Mouse (Mus musculus) forebrain, embryonic 10.5 days (tissue): ENCODE measurements at regions not wholly inside any gene's neighbourhood (a gene's known extent, or its start where the extent isn't known, plus 50 kb on each side); places are given as distances from the start of the nearest gene placed in this dataset.

Experiments
- DNase-seq: peaks from one replicate; pipeline ENCODE4 v3.0.0-alpha.2; 2017; ENCODE audit warnings: low spot score; ENCODE audit errors: extremely low spot score
- H3K27ac ChIP-seq: fragments of 300-500 bp; sonication (generic); 2 replicates; pipeline ENCODE4 v1.5.1; 2016; ENCODE audit warnings: mild to moderate bottlenecking
- H3K27me3 ChIP-seq: fragments of 300-500 bp; sonication (generic); 2 replicates; pipeline ENCODE4 v1.6.1; 2016; ENCODE audit warnings: mild to moderate bottlenecking; ENCODE audit not compliant: poor library complexity, severe bottlenecking
- H3K36me3 ChIP-seq: fragments of 300-500 bp; sonication (generic); replicated peaks from 2 replicates; pipeline ENCODE4 v1.6.1; 2016; ENCODE audit warnings: mild to moderate bottlenecking, moderate library complexity
- H3K4me1 ChIP-seq: fragments of 300-500 bp; sonication (generic); 2 replicates; pipeline ENCODE4 v1.6.1; 2016
- H3K4me3 ChIP-seq: fragments of 300-500 bp; sonication (generic); 2 replicates; pipeline ENCODE4 v1.5.1; 2016; ENCODE audit warnings: mild to moderate bottlenecking, moderate library complexity
- H3K9me3 ChIP-seq: fragments of 300-500 bp; sonication (generic); 2 replicates; pipeline ENCODE4 v1.6.1; 2016; ENCODE audit warnings: mild to moderate bottlenecking, moderate library complexity
- WGBS: fragments of 180-500 bp; shearing (Covaris S2); methylation state at CpG from one replicate; pipeline ENCODE4 v1.1.7; 2016; 5-methylcytosine and 5-hydroxymethylcytosine counted together

DNA sequence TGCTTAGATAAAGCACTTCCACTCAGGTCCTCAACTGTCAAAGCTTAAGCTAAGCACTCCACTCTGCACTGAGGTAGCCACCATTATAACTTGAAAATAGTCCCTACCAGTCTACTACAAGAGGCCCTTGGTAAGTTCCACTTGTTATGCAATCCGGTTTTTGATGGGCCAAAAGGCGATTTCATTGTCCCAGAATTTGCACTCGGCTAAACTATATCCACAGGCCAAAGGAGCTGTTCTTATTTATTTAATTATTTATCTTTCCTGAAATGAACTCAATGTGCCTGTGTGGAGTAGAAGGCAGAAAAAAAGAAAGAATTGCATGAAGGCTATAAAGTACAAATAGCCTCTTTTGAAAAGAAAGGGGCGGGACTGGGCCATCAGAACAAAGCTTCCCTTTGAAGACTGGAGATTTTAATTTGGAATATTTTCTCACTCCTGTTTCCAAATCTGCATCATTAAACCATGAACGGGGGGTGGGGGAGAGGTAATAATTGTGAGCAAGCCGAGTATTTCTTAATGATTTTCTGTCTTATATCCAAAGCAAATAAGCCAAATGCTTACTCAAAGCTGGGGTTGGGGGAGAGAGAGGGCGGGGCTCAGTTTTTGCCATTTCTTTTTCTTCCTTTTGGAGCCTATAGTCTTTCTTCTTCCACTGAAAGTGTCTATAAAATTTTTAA is 489.3 kb downstream of the Tox3 start:
- DNase-seq = no peak
- Histone ChIP-seq H3K9me3 (no peaks in the 10 kb centered on the region), H3K36me3 (no peaks in the 10 kb centered on the region), H3K4me3 (no peak overlapping the region), H3K27ac (no peak overlapping the region), H3K4me1 (peaks cover 6% of the 10 kb centered on the region; the same call in 1 of the 2 replicates), H3K27me3 (no peaks in the 10 kb centered on the region)
- WGBS = 83% methylated on average over 7 of the region's 7 CpGs

DNA sequence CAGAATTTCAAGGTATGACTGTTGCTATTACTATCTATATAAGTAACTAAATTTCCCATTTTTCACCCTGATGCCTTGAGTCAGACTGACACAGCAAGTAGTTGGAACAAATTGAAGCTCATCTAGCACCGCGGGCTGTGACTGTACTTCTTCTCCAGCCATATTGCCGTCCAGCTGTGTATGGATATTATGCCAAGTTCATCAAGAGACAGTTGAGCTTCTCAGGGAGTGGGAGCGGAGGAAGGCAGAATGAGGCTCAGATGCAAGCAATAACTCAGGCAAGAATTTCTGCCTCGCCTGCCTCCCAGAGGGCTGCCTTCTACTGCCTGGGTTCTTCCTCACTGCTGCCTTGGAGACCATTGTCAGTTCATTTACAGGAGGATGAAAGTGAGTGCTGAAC is 492.6 kb downstream of the Tox3 start:
- Histone ChIP-seq H3K27me3 (no peaks in the 10 kb centered on the region), H3K4me3 (no peak overlapping the region), H3K9me3 (no peaks in the 10 kb centered on the region), H3K27ac (no peak overlapping the region), H3K4me1 (peaks cover 6% of the 10 kb centered on the region; the same call in 1 of the 2 replicates), H3K36me3 (no peaks in the 10 kb centered on the region)
- DNase-seq = no peak
- WGBS = 97% methylated on average over 5 of the region's 5 CpGs

- H3K4me3 ChIP-seq = no peak overlapping the region
- peak; percentile 45 for DNase-seq
- H3K27ac ChIP-seq = 0 out of 2 replicates have a peak overlapping the region, but pooled peaks have one; percentile 17
- WGBS = 51% methylated on average over 3 of the region's 3 CpGs
- H3K4me1 ChIP-seq = peaks cover 15% of the 10 kb centered on the region
- no peaks in the 10 kb centered on the region for H3K9me3 ChIP-seq
- no peaks in the 10 kb centered on the region for H3K27me3 ChIP-seq
- no peaks in the 10 kb centered on the region for H3K36me3 ChIP-seq
These were observed 497.8 kb downstream of the Tox3 start for GRCm38 (mm10) chr8:89850209-89850796.

- Histone ChIP-seq H3K27ac (no peak overlapping the region; the same call in 1 of the 2 replicates), H3K4me3 (no peak overlapping the region), H3K4me1 (peaks cover 15% of the 10 kb centered on the region), H3K9me3 (no peaks in the 10 kb centered on the region), H3K27me3 (no peaks in the 10 kb centered on the region), H3K36me3 (no peaks in the 10 kb centered on the region)
- DNase-seq = peak; percentile 43
- WGBS = 76% methylated on average over 7 of the region's 7 CpGs
These were observed 498.5 kb downstream of the Tox3 start for GRCm38 (mm10) chr8:89849416-89850208.

DNA sequence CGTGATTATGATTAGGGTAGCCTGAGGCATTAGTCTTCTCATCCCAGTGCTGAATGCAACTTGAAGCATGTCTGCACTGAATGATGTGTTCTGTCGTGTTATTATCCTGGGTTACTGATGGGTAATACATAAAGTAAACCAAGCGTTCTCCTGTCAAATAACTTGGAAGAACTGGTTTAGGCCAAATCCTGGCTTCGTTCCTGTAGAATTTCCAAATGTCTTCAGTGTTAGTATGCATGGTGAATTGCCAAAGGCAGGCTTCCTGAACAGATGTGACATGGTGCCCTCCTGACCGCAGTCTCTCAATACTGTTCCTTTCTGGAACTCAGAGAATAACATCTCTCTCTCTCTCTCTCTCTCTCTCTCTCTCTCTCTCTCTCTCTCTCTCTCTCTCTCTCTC is 509.6 kb downstream of the Tox3 start:
- 87% methylated on average over 5 of the region's 5 CpGs for WGBS
- Histone ChIP-seq H3K9me3 (no peaks in the 10 kb centered on the region), H3K27ac (no peak overlapping the region), H3K36me3 (no peaks in the 10 kb centered on the region), H3K4me1 (no peaks in the 10 kb centered on the region), H3K4me3 (no peak overlapping the region), H3K27me3 (no peaks in the 10 kb centered on the region)
- DNase-seq = no peak

GRCm38 (mm10) chr8:89833715-89834114 is 514.4 kb downstream of the Tox3 start:
- Histone ChIP-seq H3K27ac (no peak overlapping the region), H3K4me3 (no peak overlapping the region), H3K4me1 (no peaks in the 10 kb centered on the region), H3K27me3 (no peaks in the 10 kb centered on the region), H3K36me3 (no peaks in the 10 kb centered on the region), H3K9me3 (no peaks in the 10 kb centered on the region)
- WGBS = 79% methylated on average over 4 of the region's 4 CpGs
- no peak for DNase-seq

DNA sequence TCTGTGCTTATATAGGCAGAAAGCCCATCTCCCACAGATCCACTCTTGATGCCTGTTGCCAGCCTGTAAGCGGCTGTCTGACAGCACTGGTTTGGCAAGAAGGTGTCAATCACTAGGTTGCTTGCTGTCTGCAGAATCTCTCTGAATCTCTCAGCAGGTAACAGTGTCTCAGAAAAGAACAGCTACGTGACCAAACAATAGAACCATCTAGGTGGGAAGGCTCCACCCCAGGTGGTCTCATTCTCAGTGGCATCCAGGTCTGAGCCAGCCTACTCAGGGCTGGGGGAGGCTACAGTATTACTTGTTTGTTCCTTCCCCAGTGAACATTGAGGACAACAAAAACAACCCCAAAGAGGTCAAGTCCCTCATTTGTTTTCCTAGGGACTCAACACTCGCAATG is 523.6 kb downstream of the Tox3 start:
- Histone ChIP-seq H3K27ac (no peak overlapping the region), H3K4me3 (no peak overlapping the region), H3K27me3 (no peaks in the 10 kb centered on the region), H3K4me1 (peaks cover 21% of the 10 kb centered on the region), H3K9me3 (no peaks in the 10 kb centered on the region), H3K36me3 (no peaks in the 10 kb centered on the region)
- DNase-seq = no peak
- 26% methylated on average over 3 of the region's 3 CpGs for WGBS

DNA sequence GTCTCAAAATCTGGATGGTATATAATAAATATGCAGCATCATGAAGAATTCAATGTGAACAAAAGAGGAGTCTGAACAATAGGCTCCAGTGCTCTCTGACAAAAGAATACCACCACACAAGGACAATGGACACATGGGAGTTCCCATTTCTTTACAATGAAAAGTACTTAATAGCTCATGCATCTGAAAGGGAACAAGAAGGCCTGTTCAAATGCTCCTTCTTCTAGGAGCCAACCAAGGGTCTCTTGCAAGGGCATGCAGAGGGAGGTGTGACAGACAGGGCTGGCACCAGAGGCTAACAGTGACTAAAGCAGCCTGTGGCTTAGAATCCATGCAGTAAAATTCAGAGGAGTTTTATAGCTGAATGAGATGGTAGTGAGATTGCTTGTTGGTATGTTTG is 524.5 kb downstream of the Tox3 start:
- Histone ChIP-seq H3K27ac (no peak overlapping the region), H3K4me1 (peaks cover 21% of the 10 kb centered on the region)
- DNase-seq = no peak

DNA sequence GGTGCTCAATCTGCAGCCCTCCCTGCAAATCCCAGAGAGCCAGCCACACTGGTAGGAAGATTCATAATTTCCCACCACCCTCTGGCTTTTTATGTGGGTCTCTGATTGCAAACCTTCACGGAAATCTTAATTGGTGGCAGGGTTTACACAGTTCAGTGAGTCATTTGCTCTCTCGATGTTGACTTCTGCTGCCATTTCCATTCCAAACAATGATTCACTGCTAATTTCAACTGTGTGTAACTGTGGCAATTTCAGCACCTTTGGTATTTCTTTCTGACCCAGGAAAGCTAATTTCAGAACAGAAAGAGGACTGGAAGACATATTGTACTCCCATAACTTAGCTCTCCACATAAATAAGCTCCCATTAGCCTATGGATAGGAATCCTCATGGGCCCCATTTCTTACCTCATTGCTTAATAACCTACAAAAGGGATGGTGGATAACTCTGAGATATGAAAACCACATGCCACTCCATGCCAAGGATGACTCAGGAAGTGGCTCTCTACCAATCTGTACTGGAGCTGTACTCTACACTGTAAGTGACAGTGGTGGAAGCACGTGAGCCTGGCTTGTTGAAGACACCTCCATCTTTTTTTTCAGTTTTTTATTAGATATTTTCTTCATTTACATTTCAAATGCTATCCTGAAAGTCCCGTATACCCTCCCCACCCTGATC is 536.0 kb downstream of the Tox3 start:
- DNase-seq = no peak
- 87% methylated on average over 4 of the region's 4 CpGs for WGBS
- no peaks in the 10 kb centered on the region for H3K36me3 ChIP-seq
- H3K4me1 ChIP-seq = peaks cover 5% of the 10 kb centered on the region; the same call in 1 of the 2 replicates
- no peak overlapping the region for H3K4me3 ChIP-seq
- no peaks in the 10 kb centered on the region for H3K9me3 ChIP-seq
- H3K27ac ChIP-seq = no peak overlapping the region
- H3K27me3 ChIP-seq = no peaks in the 10 kb centered on the region

More for the DNA sequence above, 524.5 kb downstream of the Tox3 start:
- Histone ChIP-seq H3K27me3 (no peaks in the 10 kb centered on the region), H3K36me3 (no peaks in the 10 kb centered on the region), H3K9me3 (no peaks in the 10 kb centered on the region), H3K4me3 (no peak overlapping the region)

DNA sequence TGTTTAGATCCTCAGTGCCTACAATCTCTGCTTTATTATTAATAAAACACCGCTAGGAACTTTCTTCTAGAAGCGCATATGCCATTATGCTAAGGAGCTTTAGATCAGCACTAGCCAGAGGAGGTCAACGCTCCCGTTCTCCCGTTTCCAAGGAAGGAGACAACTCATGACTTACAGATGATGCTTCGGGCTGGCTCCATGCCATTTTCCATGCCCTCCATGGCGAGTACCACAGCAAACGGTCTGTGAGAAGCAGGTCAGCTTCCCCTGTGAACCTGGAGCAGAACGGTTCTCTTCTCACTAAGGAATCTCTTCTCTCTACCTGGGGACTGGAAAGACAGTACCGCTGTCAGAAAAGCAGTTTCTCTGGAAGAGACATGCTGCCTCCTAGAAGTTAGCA is 559.8 kb downstream of the Tox3 start:
- no peak overlapping the region for H3K27ac ChIP-seq
- no peak overlapping the region for H3K4me3 ChIP-seq
- peaks cover 18% of the 10 kb centered on the region for H3K4me1 ChIP-seq
- 90% methylated on average over 10 of the region's 10 CpGs for WGBS
- no peak for DNase-seq
- H3K9me3 ChIP-seq = no peaks in the 10 kb centered on the region
- H3K27me3 ChIP-seq = peaks cover 14% of the 10 kb centered on the region
- H3K36me3 ChIP-seq = no peaks in the 10 kb centered on the region

- WGBS = 70% methylated on average over 17 of the region's 17 CpGs
- peaks cover 19% of the 10 kb centered on the region for H3K27me3 ChIP-seq
- H3K4me3 ChIP-seq = no peak overlapping the region
- H3K36me3 ChIP-seq = no peaks in the 10 kb centered on the region
- DNase-seq = no peak
- no peaks in the 10 kb centered on the region for H3K9me3 ChIP-seq
- no peak overlapping the region for H3K27ac ChIP-seq
- H3K4me1 ChIP-seq = peaks cover 28% of the 10 kb centered on the region
These were observed 560.9 kb downstream of the Tox3 start for GRCm38 (mm10) chr8:89787050-89787905.

GRCm38 (mm10) chr8:89785011-89785410 is 563.1 kb downstream of the Tox3 start:
- Histone ChIP-seq H3K4me1 (peaks cover 44% of the 10 kb centered on the region), H3K4me3 (no peak overlapping the region), H3K27me3 (peaks cover 27% of the 10 kb centered on the region), H3K27ac (no peak overlapping the region), H3K9me3 (no peaks in the 10 kb centered on the region), H3K36me3 (no peaks in the 10 kb centered on the region)
- DNase-seq = peak; percentile 63
- WGBS = 20% methylated on average over 7 of the region's 7 CpGs
